Mouse (Mus musculus): ENCODE measurements around the gene Pitpnm2. TPM values are rescaled to one million over a fixed set of nuclear protein-coding genes. Genes with fewer than 3 reads are reported as not detected.

The Pitpnm2 gene
- polyA plus RNA-seq, 2 experiments, result 1.9 to 4.7 TPM

DNA sequence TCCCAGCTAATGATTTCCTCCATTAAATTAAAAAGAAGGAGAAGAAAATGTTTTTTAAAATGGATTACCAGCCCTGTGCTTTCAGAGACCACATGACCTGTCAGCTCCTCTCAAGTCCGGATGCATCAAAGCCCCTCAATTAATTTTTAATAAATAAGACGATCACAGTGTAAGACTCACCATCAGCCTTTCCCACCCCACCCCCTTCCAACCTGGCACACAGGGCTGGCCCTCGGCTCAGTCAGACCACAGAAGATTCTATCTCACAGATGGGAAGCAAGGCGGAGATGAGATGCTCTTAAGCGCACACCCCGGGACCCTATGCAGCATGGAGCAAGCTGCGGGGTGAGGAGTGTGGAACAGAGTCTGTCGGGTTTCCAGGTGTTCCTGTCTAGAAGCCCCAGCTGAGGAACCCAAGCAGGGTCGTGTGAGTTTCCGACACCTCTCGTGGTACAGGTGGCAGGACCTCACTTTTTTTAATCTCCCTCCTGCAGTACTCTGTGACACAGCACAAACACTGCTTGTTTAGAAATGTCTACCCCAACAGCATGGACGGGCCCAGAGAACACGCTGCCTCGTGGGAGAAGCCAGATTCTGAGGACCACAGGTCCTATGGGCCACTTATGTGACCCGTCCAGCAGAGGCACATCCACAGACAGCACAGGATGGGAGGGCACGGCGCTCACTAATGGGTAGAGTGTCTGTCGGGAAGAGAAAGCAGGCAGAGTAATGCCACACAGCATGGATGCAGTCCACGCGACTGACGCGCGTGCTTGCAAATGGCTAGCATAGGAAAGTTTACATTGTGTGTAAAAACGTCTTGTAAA lies 56.1 kb downstream of the Pitpnm2 start:
- DNase-seq (ENCODE audit: low read depth in 3 of 3, low spot score in 3 of 3) (no peak), ATAC-seq (ENCODE audit: insufficient read depth) (no peak)
- no peak for TF ChIP-seq EP300 (IDR thresholded peaks at IDR 0.05; ENCODE audit: low read depth)
- no peak for TF ChIP-seq CTCF (IDR thresholded peaks at IDR 0.05; ENCODE audit: low read depth)
- Histone ChIP-seq H3K9ac (replicated peaks) (no peak overlapping the region), H3K27me3 (ENCODE audit: control insufficient read depth, insufficient read depth, low read length) (no peaks in the 10 kb centered on the region), H3K36me3 (replicated peaks; ENCODE audit: control insufficient read depth, insufficient read depth, low read depth) (no peaks in the 10 kb centered on the region), H3K9me3 (ENCODE audit: control insufficient read depth, low read length) (no peaks in the 10 kb centered on the region), H3K4me1 (replicated peaks; ENCODE audit: control insufficient read depth in 2 of 2, insufficient read depth in 2 of 2, low read length in 1 of 2) (peaks cover 14 to 29% of the 10 kb centered on the region in 2 experiments), H3K4me3 (ENCODE audit: insufficient read depth in 1 of 2, low read depth in 2 of 2, low read length in 2 of 2) (no peak overlapping the region), H3K4me2 (ENCODE audit: low read depth) (no peak overlapping the region), H3K27ac (no peak overlapping the region)
- WGBS (ENCODE audit: insufficient replicate concordance), result 70% methylated on average over 24 of the region's 24 CpGs

- H3K4me2 ChIP-seq (ENCODE audit: low read depth), result no peak overlapping the region
- DNase-seq (ENCODE audit: low read depth in 3 of 3, low spot score in 3 of 3) (no peak), ATAC-seq (ENCODE audit: insufficient read depth) (no peak)
- H3K4me3 ChIP-seq (ENCODE audit: insufficient read depth in 1 of 2, low read depth in 2 of 2, low read length in 2 of 2), result no peak overlapping the region
- H3K9ac ChIP-seq (replicated peaks), result no peak overlapping the region
- H3K27me3 ChIP-seq (ENCODE audit: control insufficient read depth, insufficient read depth, low read length), result no peaks in the 10 kb centered on the region
- no peak overlapping the region for H3K27ac ChIP-seq
- no peaks in the 10 kb centered on the region for H3K9me3 ChIP-seq (ENCODE audit: control insufficient read depth, low read length)
- H3K36me3 ChIP-seq (replicated peaks; ENCODE audit: control insufficient read depth, insufficient read depth, low read depth), result no peaks in the 10 kb centered on the region
- peaks cover 14 to 25% of the 10 kb centered on the region in 2 experiments for H3K4me1 ChIP-seq (replicated peaks; ENCODE audit: control insufficient read depth in 2 of 2, insufficient read depth in 2 of 2, low read length in 1 of 2)
- WGBS (ENCODE audit: insufficient replicate concordance), result 79% methylated on average over 10 of the region's 10 CpGs
- TF ChIP-seq CTCF (IDR thresholded peaks at IDR 0.05; ENCODE audit: low read depth) (no peak), EP300 (IDR thresholded peaks at IDR 0.05; ENCODE audit: low read depth) (no peak)
Measured at GRCm38 (mm10) chr5:124192726-124193285, 56.8 kb downstream of the Pitpnm2 start.

DNA sequence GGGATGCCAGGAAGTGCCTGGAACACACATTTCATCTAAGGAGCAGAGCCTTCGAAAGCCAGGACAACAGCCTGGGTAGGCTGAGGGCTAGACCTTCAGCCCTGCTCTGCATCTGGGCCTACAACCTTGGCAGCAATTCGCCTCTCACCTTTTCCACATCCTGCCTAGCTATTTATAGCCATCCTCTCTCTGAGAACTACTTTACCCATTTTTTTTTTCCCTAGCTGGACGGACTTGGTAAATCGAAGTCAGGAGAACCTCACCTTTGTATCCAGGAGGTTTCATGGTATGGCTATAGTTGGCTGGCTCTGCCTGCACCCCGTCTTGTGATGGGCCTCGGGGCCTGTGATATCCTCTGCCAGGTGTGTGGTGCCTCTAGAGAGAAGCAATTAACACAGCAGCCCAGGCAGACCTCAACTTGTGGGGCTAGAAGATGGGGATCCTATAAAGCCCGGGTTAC lies 57.3 kb downstream of the Pitpnm2 start:
- ATAC-seq (ENCODE audit: insufficient read depth) (no peak), DNase-seq (ENCODE audit: low read depth in 3 of 3, low spot score in 3 of 3) (no peak)
- H3K4me3 ChIP-seq (ENCODE audit: insufficient read depth in 1 of 2, low read depth in 2 of 2, low read length in 2 of 2), result no peak overlapping the region
- TF ChIP-seq EP300 (IDR thresholded peaks at IDR 0.05; ENCODE audit: low read depth) (no peak), CTCF (IDR thresholded peaks at IDR 0.05; ENCODE audit: low read depth) (no peak)
- WGBS (ENCODE audit: insufficient replicate concordance), result 63% methylated on average over 7 of the region's 7 CpGs
- no peak overlapping the region for H3K27ac ChIP-seq
- H3K9me3 ChIP-seq (ENCODE audit: control insufficient read depth, low read length), result no peaks in the 10 kb centered on the region
- H3K4me2 ChIP-seq (ENCODE audit: low read depth), result no peak overlapping the region
- H3K36me3 ChIP-seq (replicated peaks; ENCODE audit: control insufficient read depth, insufficient read depth, low read depth), result no peaks in the 10 kb centered on the region
- H3K27me3 ChIP-seq (ENCODE audit: control insufficient read depth, insufficient read depth, low read length), result no peaks in the 10 kb centered on the region
- no peak overlapping the region for H3K9ac ChIP-seq (replicated peaks)
- peaks cover 12 to 22% of the 10 kb centered on the region in 2 experiments for H3K4me1 ChIP-seq (replicated peaks; ENCODE audit: control insufficient read depth in 2 of 2, insufficient read depth in 2 of 2, low read length in 1 of 2)

GRCm38 (mm10) chr5:124190146-124190870 lies 59.3 kb downstream of the Pitpnm2 start:
- WGBS (ENCODE audit: insufficient replicate concordance), result 75% methylated on average over 10 of the region's 10 CpGs
- Histone ChIP-seq H3K36me3 (replicated peaks; ENCODE audit: control insufficient read depth, insufficient read depth, low read depth) (no peaks in the 10 kb centered on the region), H3K4me3 (ENCODE audit: insufficient read depth in 1 of 2, low read depth in 2 of 2, low read length in 2 of 2) (no peak overlapping the region), H3K27ac (no peak overlapping the region), H3K27me3 (ENCODE audit: control insufficient read depth, insufficient read depth, low read length) (no peaks in the 10 kb centered on the region), H3K9ac (replicated peaks) (no peak overlapping the region), H3K4me2 (ENCODE audit: low read depth) (no peak overlapping the region), H3K4me1 (replicated peaks; ENCODE audit: control insufficient read depth in 2 of 2, insufficient read depth in 2 of 2, low read length in 1 of 2) (peaks cover 10 to 21% of the 10 kb centered on the region in 2 experiments), H3K9me3 (ENCODE audit: control insufficient read depth, low read length) (no peaks in the 10 kb centered on the region)
- DNase-seq (ENCODE audit: low read depth in 3 of 3, low spot score in 3 of 3) (no peak), ATAC-seq (ENCODE audit: insufficient read depth) (no peak)
- TF ChIP-seq CTCF (IDR thresholded peaks at IDR 0.05; ENCODE audit: low read depth) (no peak), EP300 (IDR thresholded peaks at IDR 0.05; ENCODE audit: low read depth) (no peak)

- Histone ChIP-seq H3K4me2 (ENCODE audit: low read depth) (peak overlapping the region; percentile 13; the same call in 1 of the 2 replicates), H3K4me3 (ENCODE audit: insufficient read depth in 1 of 2, low read depth in 2 of 2, low read length in 2 of 2) (no peak overlapping the region), H3K9ac (replicated peaks) (no peak overlapping the region), H3K27me3 (ENCODE audit: control insufficient read depth, insufficient read depth, low read length) (no peaks in the 10 kb centered on the region), H3K36me3 (replicated peaks; ENCODE audit: control insufficient read depth, insufficient read depth, low read depth) (no peaks in the 10 kb centered on the region), H3K9me3 (ENCODE audit: control insufficient read depth, low read length) (no peaks in the 10 kb centered on the region), H3K4me1 (replicated peaks; ENCODE audit: control insufficient read depth in 2 of 2, insufficient read depth in 2 of 2, low read length in 1 of 2) (peaks cover 10 to 21% of the 10 kb centered on the region in 2 experiments), H3K27ac (no peak overlapping the region; the same call in 1 of the 2 replicates)
- ATAC-seq (ENCODE audit: insufficient read depth) (peak; percentile 71), DNase-seq (ENCODE audit: low read depth in 3 of 3, low spot score in 3 of 3) (no peak)
- 30% methylated on average over 4 of the region's 4 CpGs for WGBS (ENCODE audit: insufficient replicate concordance)
- TF ChIP-seq CTCF (IDR thresholded peaks at IDR 0.05; ENCODE audit: low read depth) (no peak), EP300 (IDR thresholded peaks at IDR 0.05; ENCODE audit: low read depth) (no peak)
Measured at GRCm38 (mm10) chr5:124189572-124189981, 60.0 kb downstream of the Pitpnm2 start.

Data from liver, embryonic 14.5 days (tissue).